Mouse (Mus musculus) spleen, adult 2 months (tissue): ENCODE measurements around the gene Hk2.

Experiments used
- CTCF ChIP-seq: fragments of 200-500 bp; IDR thresholded peaks from 2 replicates; pipeline ENCODE4 v1.5.1; 2011; ENCODE audit warnings: mild to moderate bottlenecking, inconsistent platforms; ENCODE audit not compliant: insufficient read depth, insufficient read length, insufficient replicate concordance; ENCODE audit errors: extremely low read depth
- POLR2A ChIP-seq: fragments of 200-500 bp; IDR thresholded peaks from 2 replicates; pipeline ENCODE4 v1.6.1; 2011; ENCODE audit warnings: low read depth, low read length, inconsistent platforms

GRCm38 (mm10) chr6:82756799-82757210, 17.4 kb downstream of the Hk2 start:
- TF ChIP-seq CTCF (no peak), POLR2A (no peak)
